8 mouse cellular contexts compared by ENCODE assay signal in the genomic region with DNA sequence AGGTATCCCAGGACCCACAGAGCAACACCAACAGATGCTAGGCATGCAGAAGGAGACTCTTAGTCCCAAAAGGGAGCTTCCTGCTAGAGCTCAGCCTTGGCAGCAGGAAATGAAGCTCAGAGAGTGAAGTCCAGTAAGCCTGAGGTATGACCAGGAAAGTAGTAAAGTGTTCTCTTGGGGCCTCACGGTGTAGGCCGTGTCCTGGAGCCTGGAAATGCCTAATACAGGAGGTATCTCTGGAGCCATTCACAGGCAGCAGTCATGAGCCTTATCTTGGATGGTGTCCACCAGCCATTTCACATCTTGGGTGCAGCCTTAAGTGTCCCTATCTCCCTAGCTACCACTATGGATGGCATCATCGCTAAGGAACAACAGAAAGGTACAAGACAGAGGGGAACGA. TPM values are rescaled to one million over a fixed set of nuclear protein-coding genes. Genes with fewer than 3 reads are reported as not detected.
DNase-seq lines count a peak whose midpoint lies in the region; ATAC-seq and TF ChIP-seq lines count a peak whose summit lies in the region.
"Not testable (repeated sequence)": the region's sequence is repeated elsewhere in the genome, so short reads cannot be mapped to it uniquely, and the experiment has no call there.

No protein-coding gene starts in this region.

- not testable (repeated sequence) for H3K4me3 ChIP-seq in kidney, postnatal 0 days (replicated peaks; ENCODE audit: low read depth, low read length); liver, embryonic 15.5 days (replicated peaks); stomach, embryonic 16.5 days (replicated peaks; ENCODE audit: low read length)

- not testable (repeated sequence) for H3K27ac ChIP-seq in kidney, postnatal 0 days; liver, embryonic 15.5 days (replicated peaks); stomach, embryonic 16.5 days (ENCODE audit: low read length)

- not testable (repeated sequence) for H3K27me3 ChIP-seq in kidney, postnatal 0 days (ENCODE audit: insufficient read depth, low read length); liver, embryonic 15.5 days; stomach, embryonic 16.5 days (ENCODE audit: control insufficient read depth, insufficient read depth, low read length)

- H3K9me3 ChIP-seq in kidney, postnatal 0 days (replicated peaks; ENCODE audit: low read length); liver, embryonic 15.5 days (replicated peaks); stomach, embryonic 16.5 days (replicated peaks; ENCODE audit: control insufficient read depth, low read length): not testable (repeated sequence)

- H3K36me3 ChIP-seq in kidney, postnatal 0 days (ENCODE audit: insufficient read depth, low read length); liver, embryonic 15.5 days (replicated peaks); stomach, embryonic 16.5 days (ENCODE audit: control insufficient read depth, insufficient read depth, low read length): not testable (repeated sequence)

- not testable (repeated sequence) for H3K9ac ChIP-seq in kidney, postnatal 0 days (ENCODE audit: low read depth, low read length); liver, embryonic 15.5 days; stomach, embryonic 16.5 days (ENCODE audit: low read length)

- ATAC-seq in hematopoietic stem cell, adult 5-6 weeks (replicated peaks in 1 of 2; ENCODE audit: insufficient read depth in 1 of 2, low FRiP score in 2 of 2, low TSS enrichment in 1 of 2, low read depth in 1 of 2, poor library complexity in 2 of 2, severe bottlenecking in 2 of 2) = peak; percentile 0 to 1; a peak in 1 of 4 replicates
- ATAC-seq in kidney, postnatal 0 days (replicated peaks; ENCODE audit: low FRiP score, low read depth) = peak; percentile 2
- ATAC-seq in liver, embryonic 15.5 days (ENCODE audit: insufficient read depth) = peak; percentile 6; the same call in 1 of the 2 replicates
- peak; percentile 1 for ATAC-seq in monocyte, adult 5-6 weeks (replicated peaks; ENCODE audit: insufficient number of reproducible peaks, low FRiP score, low TSS enrichment, poor library complexity, severe bottlenecking)
- peak; percentile 35 for ATAC-seq in stomach, embryonic 16.5 days (ENCODE audit: insufficient read depth, low FRiP score)

- TF ChIP-seq CTCF in kidney, postnatal 0 days (IDR thresholded peaks at IDR 0.05; ENCODE audit: low read depth) = not testable (repeated sequence)

- DNase-seq in CD4-positive helper T cell, adult 2 months (ENCODE audit: low read depth, low spot score) = peak; percentile 42
- DNase-seq in cerebellum, adult 11-12 months = peak; percentile 44
- peak; percentile 58 to 69 for DNase-seq in gastrocnemius, adult 8-10 months (ENCODE audit: low spot score in 2 of 2)
- DNase-seq in kidney, postnatal 0 days (ENCODE audit: low spot score) = not testable (repeated sequence)

- 88% methylated on average over 4 of the region's 4 CpGs for WGBS in kidney, postnatal 0 days
- 74% methylated on average over 4 of the region's 4 CpGs for WGBS in liver, embryonic 15.5 days (ENCODE audit: insufficient replicate concordance)
- 85% methylated on average over 4 of the region's 4 CpGs for WGBS in stomach, embryonic 16.5 days

- H3K4me2 ChIP-seq in kidney, postnatal 0 days (ENCODE audit: low read length); liver, embryonic 15.5 days; stomach, embryonic 16.5 days (ENCODE audit: low read depth, low read length): not testable (repeated sequence)

- not testable (repeated sequence) for H3K4me1 ChIP-seq in kidney, postnatal 0 days (replicated peaks; ENCODE audit: insufficient read depth, low read length); liver, embryonic 15.5 days (replicated peaks); stomach, embryonic 16.5 days (ENCODE audit: control insufficient read depth, insufficient read depth, low read length)

RNA-seq across cellular contexts. Expression of gene Sfi1, which starts 56.0 kb away (rescaled TPM):
- 10 to 100 TPM in 2 of 4 experiments, 1 to 10 TPM in 2; 7.8 to 12.1 (median 9.6) TPM for total RNA-seq in gastrocnemius, adult 8-10 months (2022)
- total RNA-seq in hematopoietic stem cell, adult 5-6 weeks (2017) = 26.0 and 40.1 TPM in 2 replicates
- 7.4 and 8.4 TPM in 2 replicates for polyA plus RNA-seq in kidney, postnatal 0 days (2015; fragmentation: Nextera tagmentation; extraction: Ambion mirVana)
- polyA plus RNA-seq in liver, embryonic 15.5 days (2015; fragmentation: Nextera tagmentation; extraction: Ambion mirVana) = 3.2 and 4.2 TPM in 2 replicates
- total RNA-seq in monocyte, adult 5-6 weeks (2017) = 30.9 to 63.3 TPM (median 32.0 TPM) in 3 replicates
- 14.6 and 15.3 TPM in 2 replicates for polyA plus RNA-seq in stomach, embryonic 16.5 days (2015; fragmentation: Nextera tagmentation; extraction: Ambion mirVana)
